Mouse (Mus musculus): ENCODE data around the gene Rap1a.

DNA sequence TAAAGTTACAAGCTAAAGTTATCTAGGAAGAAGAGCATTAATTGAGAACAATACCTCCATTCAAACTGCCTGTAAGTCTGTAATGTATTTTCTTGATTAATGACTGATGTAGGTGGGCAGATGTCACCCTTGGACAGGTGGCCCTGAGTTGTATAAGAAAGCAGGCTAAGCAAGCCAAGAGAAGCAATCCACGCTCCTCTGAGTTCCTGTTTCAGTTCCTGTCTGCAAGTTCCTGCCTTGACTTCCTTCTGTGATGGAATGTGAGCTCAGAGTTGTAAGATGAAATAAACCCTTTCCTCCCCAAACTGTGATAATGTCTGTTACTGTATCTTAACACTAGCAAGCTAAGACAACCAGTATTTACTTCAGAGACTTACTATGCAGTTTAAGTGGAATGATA lies 11.4 kb downstream of the Rap1a start:
- TF ChIP-seq POLR2A (IDR thresholded peaks at IDR 0.05; ENCODE audit: control insufficient read depth, low read depth, low read length) (no peak), CTCF (IDR thresholded peaks at IDR 0.05; ENCODE audit: control insufficient read depth, insufficient read depth, insufficient replicate concordance, low read depth, low read length) (no peak)

Data from testis, adult 2 months (tissue).